Mouse (Mus musculus) forebrain, embryonic 11.5 days (tissue): ENCODE data around the gene Kat2b. TPM values are rescaled to one million over a fixed set of nuclear protein-coding genes. Genes with fewer than 3 reads are reported as not detected.
"Not testable (repeated sequence)": the region's sequence is repeated elsewhere in the genome, so short reads cannot be mapped to it uniquely, and the experiment has no call there.

Source experiments
- ATAC-seq: fragments of 200-750 bp; cut with Nextera tagmentation; replicated peaks from 2 replicates; pipeline ENCODE4 v1.8.0; 2017; ENCODE audit warnings: moderate TSS enrichment; ENCODE audit not compliant: low FRiP score
- DNase-seq: peaks from one replicate; pipeline ENCODE4 v3.0.0-alpha.2; 2017; ENCODE audit warnings: low spot score
- H3K27ac ChIP-seq: fragments of 300-500 bp; sonication (generic); 2 replicates; pipeline ENCODE4 v1.5.1; 2014; ENCODE audit warnings: low read depth, low read length
- H3K27me3 ChIP-seq: fragments of 300-500 bp; sonication (generic); 2 replicates; pipeline ENCODE4 v1.6.1; 2014; ENCODE audit warnings: mild to moderate bottlenecking, low read length, mixed read lengths; ENCODE audit not compliant: control insufficient read depth, insufficient read depth
- H3K36me3 ChIP-seq: fragments of 300-500 bp; sonication (generic); 2 replicates; pipeline ENCODE4 v1.6.1; 2014; ENCODE audit warnings: mild to moderate bottlenecking, low read length, moderate library complexity, mixed read lengths; ENCODE audit not compliant: control insufficient read depth, insufficient read depth
- H3K4me1 ChIP-seq: fragments of 300-500 bp; sonication (generic); replicated peaks from 2 replicates; pipeline ENCODE4 v1.6.1; 2014; ENCODE audit warnings: low read length, mixed read lengths; ENCODE audit not compliant: control insufficient read depth, insufficient read depth
- H3K4me2 ChIP-seq: fragments of 300-500 bp; sonication (generic); 2 replicates; pipeline ENCODE4 v1.6.1; 2014; ENCODE audit warnings: low read depth, mild to moderate bottlenecking, low read length, moderate library complexity, mixed read lengths; ENCODE audit not compliant: severe bottlenecking
- H3K4me3 ChIP-seq: fragments of 300-500 bp; sonication (generic); 2 replicates; pipeline ENCODE4 v1.5.1; 2014; ENCODE audit warnings: low read depth, low read length
- H3K9ac ChIP-seq: fragments of 300-500 bp; sonication (generic); 2 replicates; pipeline ENCODE4 v1.6.1; 2014; ENCODE audit warnings: low read length
- H3K9me3 ChIP-seq: fragments of 300-500 bp; sonication (generic); 2 replicates; pipeline ENCODE4 v1.6.1; 2016; ENCODE audit warnings: low read length, mixed read lengths; ENCODE audit not compliant: control insufficient read depth
- WGBS: fragments of 180-500 bp; shearing (Covaris S2); extraction: QIAGEN DNeasy Blood & Tissue Kit; methylation state at CpG from one replicate; pipeline ENCODE4 v1.1.7; 2014; 5-methylcytosine and 5-hydroxymethylcytosine counted together
- polyA plus RNA-seq: library from polyadenylated mRNA; unstranded; fragments of >200 nt; fragmentation: Nextera tagmentation; extraction: Ambion mirVana; gene quantifications from 2 replicates; pipeline ENCODE4 v1.2.1, GENCODE M21; 2014

Kat2b gene
- polyA plus RNA-seq, 1 experiment from 2014 or later = 6.1 TPM

DNA sequence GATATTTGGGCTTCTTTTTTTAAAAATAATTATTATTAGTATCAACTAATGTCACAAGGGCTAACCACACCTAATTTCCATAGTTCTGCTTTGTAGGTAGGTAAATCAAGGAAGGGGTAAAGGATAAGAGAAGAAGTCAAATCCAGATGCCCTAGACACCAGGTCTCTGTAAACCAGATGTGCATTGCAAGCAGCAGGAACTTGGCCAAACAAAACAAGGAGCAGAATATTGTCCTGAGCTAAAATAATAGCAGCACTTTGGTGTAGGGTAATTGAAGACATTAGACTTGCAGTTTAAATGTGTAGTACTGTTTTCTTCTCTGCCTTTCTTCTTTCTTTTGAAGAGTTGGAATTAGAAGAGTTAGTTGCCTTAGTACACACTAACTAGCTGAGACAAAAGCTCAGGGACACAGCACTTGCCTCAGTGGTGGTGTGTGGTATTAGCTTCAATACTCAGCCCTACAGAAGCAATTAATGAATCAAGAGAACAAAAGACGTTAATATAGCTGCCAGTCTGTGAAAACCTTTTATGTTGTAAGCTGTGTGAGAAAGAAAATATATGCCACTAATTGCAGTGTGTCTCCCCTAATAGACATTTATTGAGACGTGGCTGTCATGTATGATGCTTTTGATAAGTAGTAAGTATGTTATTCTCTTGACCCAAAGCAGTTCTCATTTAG, 98.2 kb downstream of the Kat2b start:
- Histone ChIP-seq H3K4me3 (no peak overlapping the region), H3K4me1 (no peaks in the 10 kb centered on the region), H3K36me3 (no peaks in the 10 kb centered on the region), H3K27me3 (no peaks in the 10 kb centered on the region), H3K4me2 (no peak overlapping the region), H3K27ac (no peak overlapping the region), H3K9ac (no peak overlapping the region), H3K9me3 (no peaks in the 10 kb centered on the region)
- ATAC-seq (peak; percentile 76), DNase-seq (no peak)
- 42% methylated on average over 2 of the region's 2 CpGs for WGBS

DNA sequence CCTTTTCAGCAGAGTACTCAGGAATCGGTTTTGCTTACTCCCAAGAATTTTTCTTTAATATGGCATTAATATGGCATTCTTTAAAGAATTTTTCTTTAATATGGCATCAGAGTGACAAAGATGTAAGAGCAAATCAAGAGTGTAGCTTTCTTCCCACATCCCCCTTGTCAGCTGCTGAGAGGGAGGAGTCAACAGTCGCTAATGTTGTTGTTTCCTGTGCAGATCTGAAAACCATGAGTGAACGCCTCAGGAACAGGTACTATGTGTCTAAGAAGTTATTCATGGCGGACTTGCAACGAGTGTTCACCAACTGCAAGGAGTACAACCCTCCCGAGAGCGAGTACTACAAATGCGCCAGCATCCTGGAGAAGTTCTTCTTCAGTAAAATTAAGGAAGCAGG, 103.8 kb downstream of the Kat2b start:
- no peak for DNase-seq
- Histone ChIP-seq H3K4me2 (no peak overlapping the region), H3K9me3 (no peaks in the 10 kb centered on the region), H3K27ac (no peak overlapping the region), H3K36me3 (no peaks in the 10 kb centered on the region), H3K4me3 (no peak overlapping the region), H3K4me1 (no peaks in the 10 kb centered on the region), H3K27me3 (no peaks in the 10 kb centered on the region), H3K9ac (no peak overlapping the region)
- WGBS = 94% methylated on average over 8 of the region's 8 CpGs
- ATAC-seq = no peak

DNA sequence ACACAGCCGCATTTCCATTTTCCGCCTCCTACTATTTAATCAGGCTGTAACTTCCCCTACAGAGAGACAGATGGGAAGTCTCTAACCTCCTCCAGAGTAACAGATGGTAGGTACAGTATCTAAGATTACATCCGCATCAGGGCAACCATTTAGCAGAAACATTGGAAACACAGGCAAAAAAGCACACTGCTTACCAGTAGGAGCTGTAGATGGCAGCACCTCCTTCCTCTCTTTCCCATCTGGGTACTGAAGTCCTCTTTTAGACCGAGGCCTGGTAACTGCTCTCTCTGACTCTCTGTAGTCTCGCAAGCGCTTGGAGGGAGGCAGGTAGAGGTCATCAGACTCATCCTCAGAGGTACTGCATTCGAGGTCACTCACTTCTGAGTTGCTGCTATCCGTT, 112.1 kb downstream of the Kat2b start:
- Histone ChIP-seq H3K9ac (no peak overlapping the region), H3K4me3 (no peak overlapping the region), H3K9me3 (no peaks in the 10 kb centered on the region), H3K4me1 (no peaks in the 10 kb centered on the region), H3K36me3 (peaks cover 8% of the 10 kb centered on the region), H3K27me3 (no peaks in the 10 kb centered on the region), H3K27ac (no peak overlapping the region), H3K4me2 (no peak overlapping the region)
- no peak for DNase-seq
- 0 out of 2 replicates have a peak, but pooled peaks have one; percentile 29 for ATAC-seq
- WGBS = 89% methylated on average over 8 of the region's 8 CpGs

DNA sequence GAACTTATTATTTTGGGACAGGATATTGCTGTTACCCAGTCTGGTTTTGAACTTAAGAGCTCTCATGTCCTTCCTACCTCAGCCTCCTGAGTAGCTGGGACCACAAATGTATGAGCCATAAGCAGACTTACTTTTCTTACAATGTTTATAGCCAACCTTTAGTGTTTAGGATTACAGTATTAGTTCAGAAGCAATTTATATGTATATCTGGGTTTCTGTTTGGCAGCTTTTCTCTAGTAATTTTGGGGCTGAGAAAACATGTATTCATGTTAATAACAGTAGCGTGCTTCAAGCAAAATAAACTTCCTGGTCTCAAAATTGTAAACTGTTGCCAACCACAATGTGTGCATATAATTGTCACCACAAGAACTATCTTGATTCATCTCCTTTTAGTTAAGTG, 121.7 kb downstream of the Kat2b start:
- Histone ChIP-seq H3K36me3 (peaks cover 3% of the 10 kb centered on the region; the same call in 1 of the 2 replicates), H3K4me2 (peak overlapping the region; percentile 58), H3K27ac (no peak overlapping the region; the same call in 1 of the 2 replicates), H3K4me3 (peak overlapping the region; percentile 58), H3K9me3 (no peaks in the 10 kb centered on the region), H3K27me3 (no peaks in the 10 kb centered on the region), H3K9ac (peak overlapping the region; percentile 73), H3K4me1 (no peaks in the 10 kb centered on the region)
- ATAC-seq = no peak
- no peak for DNase-seq
- 21% methylated on average over 1 of the region's 1 CpGs for WGBS

DNA sequence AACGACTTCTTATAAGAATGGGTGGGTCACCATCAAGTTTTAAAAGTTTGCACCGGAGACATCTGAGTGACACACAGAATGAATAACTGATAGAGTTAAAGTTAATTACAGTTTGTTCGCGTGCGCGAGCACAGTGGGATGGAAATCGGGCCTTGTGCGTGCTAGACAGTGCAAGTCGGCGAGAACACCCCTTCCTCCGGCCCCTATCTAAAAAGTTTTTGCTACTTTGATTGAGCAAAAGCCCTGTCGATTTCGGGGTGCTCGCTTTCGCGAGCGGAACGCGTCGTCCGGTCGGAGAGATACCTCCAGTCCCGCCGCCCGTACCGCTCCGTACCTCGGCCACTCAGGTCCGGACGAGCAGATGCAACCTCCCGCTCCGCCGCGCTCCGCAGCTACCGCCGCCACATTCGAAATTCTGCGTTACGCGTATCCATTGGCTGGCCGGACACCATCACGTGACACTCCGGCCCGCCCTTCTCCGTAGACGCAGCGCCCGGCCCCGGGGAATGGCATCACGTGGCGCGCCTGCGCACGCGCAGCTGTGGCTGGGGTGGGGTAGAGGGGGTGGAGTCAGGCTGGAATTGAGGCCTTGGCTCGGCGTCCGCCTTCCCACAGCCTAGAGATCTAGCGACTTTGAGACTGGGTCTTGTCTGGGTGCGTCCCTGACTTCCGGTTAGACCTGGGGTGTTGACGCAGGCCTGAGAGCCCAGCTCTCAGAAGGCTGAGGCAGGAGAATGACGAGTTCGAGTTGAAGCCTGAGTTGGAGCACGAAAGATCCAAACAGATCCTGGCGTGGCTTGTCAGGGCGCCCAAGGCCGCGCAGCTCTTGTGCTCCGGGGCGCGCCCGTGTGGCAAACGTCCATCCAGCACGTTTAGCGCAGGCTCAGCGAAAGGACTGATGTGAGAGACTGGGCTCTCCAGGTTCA, 122.5 kb downstream of the Kat2b start, which contains the start of gene Sgo1:
Sgo1 (minus strand) TSS at position 457 of the 926 bp plus-strand sequence.
- Histone ChIP-seq H3K4me1 (no peaks in the 10 kb centered on the region), H3K27me3 (no peaks in the 10 kb centered on the region), H3K9me3 (no peaks in the 10 kb centered on the region), H3K4me2 (peak within 1 kb of the TSS; percentile 58), H3K27ac (peak within 1 kb of the TSS; percentile 91), H3K36me3 (peaks cover 3% of the 10 kb centered on the region; the same call in 1 of the 2 replicates), H3K4me3 (peak within 1 kb of the TSS; percentile 58), H3K9ac (peak within 1 kb of the TSS; percentile 73)
- WGBS = under 1% methylated on average over 78 of the region's 78 CpGs
- DNase-seq (peak; percentile 99), ATAC-seq (peak; percentile 99)

DNA sequence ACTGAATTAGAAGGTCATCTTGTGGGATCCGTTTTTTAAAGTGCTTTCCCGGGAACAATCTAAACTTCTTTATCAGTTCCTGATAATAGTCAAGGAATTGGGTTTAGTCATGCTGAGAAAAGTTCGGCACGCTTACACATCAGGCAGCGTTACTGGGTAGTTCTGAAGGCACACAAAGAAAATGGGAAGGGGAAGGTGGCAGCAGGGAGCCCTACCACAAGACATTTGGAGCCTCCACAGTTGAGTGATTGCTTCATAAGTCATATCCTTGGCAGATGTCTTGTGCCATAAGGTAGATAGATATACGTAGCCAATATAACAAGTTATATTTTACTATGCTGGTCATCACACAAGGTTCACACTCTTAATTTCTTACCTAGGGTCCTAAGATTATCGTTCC, 123.3 kb downstream of the Kat2b start:
- H3K36me3 ChIP-seq = peaks cover 3% of the 10 kb centered on the region; the same call in 1 of the 2 replicates
- H3K4me2 ChIP-seq = peak overlapping the region; percentile 58
- H3K9ac ChIP-seq = peak overlapping the region; percentile 70
- no peaks in the 10 kb centered on the region for H3K27me3 ChIP-seq
- no peak for ATAC-seq
- H3K27ac ChIP-seq = peak overlapping the region; percentile 91
- H3K4me1 ChIP-seq = no peaks in the 10 kb centered on the region
- H3K9me3 ChIP-seq = no peaks in the 10 kb centered on the region
- 30% methylated on average over 7 of the region's 7 CpGs for WGBS
- peak overlapping the region; percentile 58 for H3K4me3 ChIP-seq
- no peak for DNase-seq

DNA sequence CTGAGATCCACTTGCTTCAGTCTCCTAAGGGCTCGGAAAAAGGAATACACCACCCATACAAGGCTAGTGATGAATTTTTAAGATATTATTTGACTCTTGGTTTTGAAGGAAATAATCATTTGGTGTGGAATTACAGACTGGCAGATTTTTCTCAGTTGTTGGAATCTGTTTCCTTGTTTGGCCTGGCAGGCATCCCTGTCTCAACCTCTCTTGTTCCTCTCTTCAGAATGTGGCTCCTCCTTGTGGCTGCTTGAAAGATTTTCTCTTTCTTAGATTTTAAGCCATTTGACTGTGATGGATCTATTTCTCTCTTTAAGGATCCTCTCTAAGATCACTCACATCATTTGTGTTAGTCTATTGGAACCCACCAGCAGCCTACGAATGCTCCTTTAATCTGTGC, 127.4 kb downstream of the Kat2b start:
- Histone ChIP-seq H3K9ac (no peak overlapping the region), H3K4me3 (no peak overlapping the region), H3K4me1 (no peaks in the 10 kb centered on the region), H3K4me2 (no peak overlapping the region), H3K9me3 (no peaks in the 10 kb centered on the region), H3K27ac (no peak overlapping the region), H3K27me3 (no peaks in the 10 kb centered on the region), H3K36me3 (no peaks in the 10 kb centered on the region)
- no peak for ATAC-seq
- WGBS = 77% methylated on average over 2 of the region's 2 CpGs
- no peak for DNase-seq

DNA sequence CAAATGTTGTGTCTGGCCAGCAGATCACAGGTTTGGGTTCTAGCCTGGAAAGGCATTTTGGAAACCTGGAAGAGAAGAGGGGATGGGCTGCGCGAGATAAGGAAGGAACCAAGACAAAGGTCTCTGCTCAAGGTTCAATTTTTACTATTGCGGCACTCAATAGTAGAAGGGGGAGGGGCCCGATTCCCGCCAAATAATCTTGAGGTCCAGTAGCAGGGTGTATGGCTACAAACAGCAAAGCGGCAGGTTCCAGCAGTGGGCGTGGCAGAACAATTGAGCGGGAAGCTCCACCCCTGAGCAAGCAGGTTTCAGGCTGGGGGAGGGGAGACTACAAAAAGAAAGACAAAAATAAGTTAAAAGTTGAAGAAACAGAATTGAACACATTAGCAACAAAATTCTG, 130.9 kb downstream of the Kat2b start:
- H3K9ac ChIP-seq, H3K27me3 ChIP-seq, H3K4me2 ChIP-seq, H3K4me1 ChIP-seq, H3K9me3 ChIP-seq, DNase-seq, H3K36me3 ChIP-seq, H3K27ac ChIP-seq, H3K4me3 ChIP-seq, ATAC-seq: not testable (repeated sequence)
- WGBS = 91% methylated on average over 8 of the region's 8 CpGs
